Mouse (Mus musculus) cerebellum, adult 2 months (tissue): Measurements from ENCODE around the gene Tmod2. TPM values are rescaled to one million over a fixed set of nuclear protein-coding genes. Genes with fewer than 3 reads are reported as not detected.
A peak's percentile ranks its signal among the peaks of the same experiment; 100 is the strongest.
"Not testable (repeated sequence)": the region's sequence is repeated elsewhere in the genome, so short reads cannot be mapped to it uniquely, and the experiment has no call there.

Experiments used
- DNase-seq, 2 experiments: peaks; one replicate each; pipeline ENCODE4 v3.0.0; 2021
- H3K27ac ChIP-seq: fragments of 200-500 bp; 2 replicates; pipeline ENCODE4 v1.5.1; 2012; ENCODE audit warnings: low read length, control low read depth, inconsistent platforms; ENCODE audit not compliant: insufficient read depth
- H3K27me3 ChIP-seq: fragments of 200-500 bp; 2 replicates; pipeline ENCODE4 v1.6.1; 2012; ENCODE audit warnings: inconsistent platforms, mild to moderate bottlenecking, low read length, moderate library complexity; ENCODE audit not compliant: control insufficient read depth, insufficient read depth
- H3K4me1 ChIP-seq: fragments of 200-500 bp; 2 replicates; pipeline ENCODE4 v1.6.1; 2011; ENCODE audit warnings: low read length; ENCODE audit not compliant: control insufficient read depth, insufficient read depth
- H3K4me3 ChIP-seq: fragments of 200-500 bp; replicated peaks from 2 replicates; pipeline ENCODE3; 2011; ENCODE audit warnings: mild to moderate bottlenecking, low read depth, low read length, control low read depth; ENCODE audit not compliant: insufficient read depth
- CTCF ChIP-seq: fragments of 200-500 bp; IDR thresholded peaks from 2 replicates; pipeline ENCODE4 v1.5.1; 2011; ENCODE audit warnings: low read depth, mild to moderate bottlenecking, control low read depth, low read length, moderate library complexity, borderline replicate concordance; ENCODE audit not compliant: insufficient read depth
- POLR2A ChIP-seq: fragments of 200-500 bp; IDR thresholded peaks from 2 replicates; pipeline ENCODE4 v1.6.1; 2011; ENCODE audit warnings: low read length, control low read depth, borderline replicate concordance; ENCODE audit not compliant: insufficient read depth
- WGBS: fragments of 180-500 bp; shearing (Covaris S2); methylation state at CpG from one replicate; pipeline ENCODE4 v1.1.7; 2018; 5-methylcytosine and 5-hydroxymethylcytosine counted together
- polyA plus RNA-seq: library from polyadenylated mRNA; depleted of rRNA; stranded (reverse); fragments of >200 nt; gene quantifications from 2 replicates; pipeline ENCODE4 v1.2.3, GENCODE M21; 2012; rRNA removed

The Tmod2 gene
- 86.2 and 86.7 TPM in 2 replicates for polyA plus RNA-seq

DNA sequence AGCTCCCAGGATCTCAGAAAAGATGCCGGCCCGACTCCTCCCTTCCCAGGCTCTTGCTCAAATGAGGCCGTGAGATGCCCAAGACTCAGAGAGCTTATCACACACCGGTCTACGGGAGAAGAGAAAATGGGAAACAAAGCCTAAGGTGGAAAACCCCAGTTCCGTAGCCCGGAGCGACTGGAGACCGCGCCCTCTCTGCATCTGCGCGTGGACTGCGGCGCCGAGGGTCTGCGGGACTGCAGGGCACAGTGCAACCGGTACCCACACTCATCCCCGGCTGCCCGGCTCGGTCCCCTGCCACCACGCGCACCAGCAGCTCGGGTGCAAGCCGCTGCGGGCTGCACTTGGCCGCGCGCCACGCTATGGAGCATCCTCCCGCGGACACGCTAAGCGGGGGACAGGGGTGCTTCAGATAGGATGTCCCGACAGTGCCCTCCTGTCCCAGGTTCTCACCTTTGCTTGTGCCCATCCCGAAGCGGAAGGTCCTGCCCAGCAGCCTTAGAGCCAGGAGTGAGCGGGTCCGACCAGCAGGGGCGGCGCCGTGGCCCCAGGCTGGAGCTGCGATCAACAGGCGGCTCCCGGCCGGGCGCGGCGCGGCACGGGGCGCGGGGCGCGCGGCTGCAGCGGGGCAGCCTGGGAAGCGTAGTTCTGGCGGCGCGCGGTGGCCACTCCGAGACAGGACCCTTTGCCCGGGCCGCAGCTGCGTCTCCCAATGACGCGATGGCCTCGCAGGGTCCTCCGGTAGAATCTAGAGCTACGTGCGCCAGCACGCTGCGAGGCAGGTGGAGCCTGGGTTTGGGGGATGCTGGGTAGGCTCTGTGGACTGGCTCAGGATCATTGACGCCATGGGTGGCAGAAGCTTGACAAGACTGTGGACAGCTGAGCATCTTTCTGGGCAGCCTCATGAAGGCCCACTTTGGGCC lies at the start of gene Tmod2:
TSS of gene Tmod2 (minus strand) at position 755 of the 923 bp plus-strand sequence.
- H3K27me3 ChIP-seq, result no peaks in the 10 kb centered on the region
- H3K4me3 ChIP-seq, result peak within 1 kb of the TSS; percentile 89
- under 1% methylated on average over 74 of the region's 74 CpGs for WGBS
- TF ChIP-seq CTCF (no peak), POLR2A (no peak; the same call in 1 of the 2 replicates)
- peak; percentile 89 to 90 for DNase-seq
- H3K4me1 ChIP-seq, result peaks cover 10% of the 10 kb centered on the region
- H3K27ac ChIP-seq, result peak within 1 kb of the TSS; percentile 55

DNA sequence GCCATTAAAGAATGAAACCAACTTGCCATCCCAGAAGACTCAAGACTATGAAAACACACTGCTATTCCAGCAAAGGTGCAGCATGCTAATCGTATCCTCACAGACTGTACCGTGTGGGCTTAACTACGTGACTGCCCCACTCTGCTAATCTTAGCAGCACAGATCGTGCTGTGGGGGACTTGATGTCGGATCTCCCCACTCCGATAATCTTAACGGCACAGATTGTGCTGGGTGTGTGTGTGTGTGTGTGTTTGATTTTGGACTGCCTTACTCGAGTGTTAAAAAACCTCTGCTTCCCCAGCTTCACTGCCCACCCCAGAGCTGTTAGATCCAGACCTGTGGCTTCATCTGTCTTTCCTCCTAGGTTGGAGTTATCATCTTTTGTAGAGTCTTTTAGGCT lies 49.8 kb upstream of the Tmod2 start:
- Histone ChIP-seq H3K27me3 (no peaks in the 10 kb centered on the region), H3K4me3 (no peak overlapping the region), H3K4me1 (no peaks in the 10 kb centered on the region), H3K27ac (no peak overlapping the region)
- TF ChIP-seq POLR2A (no peak), CTCF (no peak)
- WGBS, result 93% methylated on average over 8 of the region's 8 CpGs
- no peak for DNase-seq

DNA sequence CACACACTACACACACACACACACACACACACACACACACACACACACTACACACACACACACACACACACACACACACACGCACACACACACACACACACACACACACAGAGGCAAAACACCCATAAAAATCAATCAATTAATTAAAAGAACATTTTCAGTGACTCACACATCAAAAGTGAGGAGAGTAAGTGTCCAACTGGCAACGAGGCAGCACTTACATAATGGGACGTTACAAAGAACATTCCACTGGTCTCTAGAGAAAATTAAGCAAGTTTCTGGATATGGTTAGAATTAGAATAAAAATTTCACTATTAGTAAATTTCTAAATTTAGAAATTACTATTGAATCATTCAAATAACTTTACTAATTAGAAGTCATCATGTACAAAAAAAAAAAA lies 45.3 kb upstream of the Tmod2 start:
- H3K4me3 ChIP-seq, H3K27ac ChIP-seq, H3K4me1 ChIP-seq, H3K27me3 ChIP-seq, DNase-seq: not testable (repeated sequence)
- 92% methylated on average over 3 of the region's 3 CpGs for WGBS

DNA sequence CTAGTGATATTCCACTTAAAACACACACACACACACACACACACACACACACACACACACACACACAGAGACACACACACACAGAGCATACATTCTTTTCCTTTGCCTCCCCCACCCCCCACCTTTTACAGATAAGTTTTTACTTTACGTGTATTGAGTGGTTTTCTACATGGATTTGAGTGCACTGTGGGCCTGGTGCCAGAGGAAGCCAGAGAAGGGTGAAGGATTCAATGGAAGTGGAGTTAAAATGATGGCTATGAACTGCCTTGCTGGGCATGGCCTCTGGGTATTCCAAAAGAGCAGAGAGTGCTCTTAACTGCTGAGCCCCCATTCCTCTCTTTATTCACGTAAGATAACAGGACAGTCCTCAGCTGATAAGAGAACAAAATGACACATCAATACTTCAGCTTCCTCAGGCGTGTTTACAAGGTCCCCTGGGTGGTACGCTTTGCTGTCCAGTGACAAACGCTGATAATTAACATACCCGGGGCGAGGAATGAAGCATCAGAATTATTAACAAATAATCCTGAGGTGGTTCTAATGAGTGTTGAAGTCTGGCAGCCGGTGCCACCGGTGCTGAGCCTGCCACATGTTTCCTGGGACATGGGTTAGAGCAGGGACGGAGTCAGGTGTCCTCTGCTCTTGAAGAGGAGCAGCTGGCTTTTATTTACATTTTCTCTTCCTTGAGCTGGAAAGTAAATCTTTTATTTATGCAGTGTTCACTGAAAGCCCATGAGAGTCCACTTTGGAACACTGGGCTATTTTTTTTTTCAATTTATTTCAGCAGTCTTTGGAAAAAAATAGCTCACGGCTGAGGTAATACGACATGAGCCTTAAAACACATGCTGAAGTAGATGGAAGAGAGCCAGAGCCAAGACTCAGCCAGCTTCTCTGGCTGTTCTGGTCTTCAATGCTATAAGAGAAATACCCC lies 43.1 kb upstream of the Tmod2 start:
- peak in 1 of 2 experiments; percentile 37 for DNase-seq
- WGBS, result 30% methylated on average over 12 of the region's 12 CpGs
- no peak for TF ChIP-seq CTCF

DNA sequence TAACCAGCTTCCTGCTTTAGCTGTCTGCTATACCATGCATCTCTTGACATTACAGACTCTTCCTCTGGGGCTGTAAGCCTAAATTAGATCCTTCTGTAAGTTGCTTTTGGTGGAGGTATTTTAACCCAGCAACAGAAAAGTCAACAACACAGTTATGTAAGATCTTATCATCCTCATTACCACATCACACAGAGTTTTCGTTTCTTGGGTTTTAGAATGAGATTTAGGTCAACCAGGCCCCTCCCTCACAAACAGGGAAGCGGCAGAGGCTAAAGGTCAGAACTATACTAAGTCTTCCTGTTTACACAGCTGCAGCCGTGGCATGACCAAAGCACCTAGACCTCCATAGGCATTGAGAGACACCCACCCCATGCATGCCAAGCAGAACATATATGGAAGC lies 34.3 kb upstream of the Tmod2 start:
- TF ChIP-seq POLR2A, result no peak
- TF ChIP-seq CTCF, result no peak
- Histone ChIP-seq H3K4me1 (no peaks in the 10 kb centered on the region), H3K27ac (no peak overlapping the region), H3K27me3 (no peaks in the 10 kb centered on the region), H3K4me3 (no peak overlapping the region)
- no peak for DNase-seq
- 80% methylated on average over 3 of the region's 3 CpGs for whole genome bisulfite sequencing

More for the DNA sequence above, 43.1 kb upstream of the Tmod2 start:
- no peaks in the 10 kb centered on the region for H3K4me1 ChIP-seq
- H3K27me3 ChIP-seq, result no peaks in the 10 kb centered on the region
- no peak overlapping the region for H3K4me3 ChIP-seq
- H3K27ac ChIP-seq, result no peak overlapping the region

DNA sequence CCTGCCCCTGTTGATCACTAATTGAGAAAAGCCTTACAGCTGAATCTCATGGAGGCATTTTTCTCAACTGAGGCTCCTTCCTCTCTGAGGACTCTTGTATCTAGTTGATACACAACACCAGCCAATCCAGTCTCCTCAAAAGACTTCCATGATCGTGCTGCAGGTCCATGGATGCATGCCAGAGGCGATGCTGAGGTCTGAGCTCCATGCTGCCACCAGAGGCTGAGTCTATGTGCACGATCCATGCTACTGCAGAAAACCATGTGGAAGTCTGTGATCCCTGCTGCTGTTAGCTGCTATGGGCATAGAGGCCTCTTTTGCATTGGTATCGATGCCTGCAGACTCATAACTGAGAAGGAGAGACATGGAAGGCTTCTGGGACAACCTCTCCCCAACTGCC lies 23.1 kb upstream of the Tmod2 start:
- WGBS, result 31% methylated on average over 4 of the region's 4 CpGs
- Histone ChIP-seq H3K4me3 (no peak overlapping the region), H3K27me3 (no peaks in the 10 kb centered on the region), H3K4me1 (peaks cover 10% of the 10 kb centered on the region; the same call in 1 of the 2 replicates), H3K27ac (no peak overlapping the region)
- no peak for TF ChIP-seq CTCF
- DNase-seq, result no peak

DNA sequence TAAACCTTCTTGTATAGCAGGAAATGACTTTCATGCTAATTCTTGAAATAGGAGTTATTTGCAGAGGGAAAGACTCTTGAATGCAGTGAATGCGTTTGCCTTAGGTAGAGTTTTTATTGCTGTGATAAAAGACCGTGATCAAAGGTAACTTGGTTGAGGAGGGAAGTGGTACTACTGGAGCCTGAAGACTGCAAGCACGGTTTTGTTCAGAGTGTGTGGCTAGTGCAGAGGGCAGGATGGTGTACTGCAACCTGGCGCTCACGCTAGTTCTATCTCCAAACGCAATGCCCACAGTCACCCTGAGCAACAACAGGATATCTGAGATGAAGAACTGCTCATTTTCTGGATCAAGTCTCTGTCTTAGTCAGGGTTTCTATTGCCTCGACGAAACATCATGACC lies 22.5 kb upstream of the Tmod2 start:
- 92% methylated on average over 8 of the region's 8 CpGs for WGBS

DNA sequence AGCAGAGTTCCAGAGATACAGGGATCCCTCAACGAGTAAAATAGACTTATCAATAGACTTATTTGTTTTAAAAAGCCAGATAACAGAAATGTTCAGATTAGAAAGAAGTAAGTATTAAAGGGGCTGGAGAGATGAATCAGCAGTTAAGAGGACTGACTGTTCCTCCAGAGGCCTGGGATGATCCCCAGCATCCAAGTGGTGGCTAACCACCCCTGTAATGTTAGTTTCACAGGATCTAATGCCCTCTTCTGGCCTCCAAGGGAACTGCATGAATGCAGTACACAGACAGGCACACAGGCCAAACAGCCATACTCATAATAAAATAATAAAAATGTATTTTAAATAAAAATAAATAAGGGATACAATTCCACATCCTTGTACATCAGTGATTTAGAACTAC lies 21.8 kb upstream of the Tmod2 start:
- DNase-seq, result no peak
- 53% methylated on average over 1 of the region's 1 CpGs for WGBS
- Histone ChIP-seq H3K4me3 (no peak overlapping the region), H3K4me1 (peaks cover 11% of the 10 kb centered on the region; the same call in 1 of the 2 replicates), H3K27me3 (no peaks in the 10 kb centered on the region), H3K27ac (0 out of 2 replicates have a peak overlapping the region, but pooled peaks have one; percentile 37)
- TF ChIP-seq CTCF (peak; percentile 58; the same call in 1 of the 2 replicates), POLR2A (no peak)

More for the DNA sequence above, 22.5 kb upstream of the Tmod2 start:
- Histone ChIP-seq H3K4me3 (no peak overlapping the region), H3K4me1 (peaks cover 11% of the 10 kb centered on the region; the same call in 1 of the 2 replicates), H3K27me3 (no peaks in the 10 kb centered on the region), H3K27ac (no peak overlapping the region)
- TF ChIP-seq POLR2A (no peak), CTCF (no peak)
- DNase-seq, result no peak
